Mouse (Mus musculus): Measurements from ENCODE around the gene Krt19. TPM values are rescaled to one million over a fixed set of nuclear protein-coding genes. Genes with fewer than 3 reads are reported as not detected.

Krt19 gene
- polyA plus RNA-seq, 1 experiment from 2014 or later = 18.6 TPM

DNA sequence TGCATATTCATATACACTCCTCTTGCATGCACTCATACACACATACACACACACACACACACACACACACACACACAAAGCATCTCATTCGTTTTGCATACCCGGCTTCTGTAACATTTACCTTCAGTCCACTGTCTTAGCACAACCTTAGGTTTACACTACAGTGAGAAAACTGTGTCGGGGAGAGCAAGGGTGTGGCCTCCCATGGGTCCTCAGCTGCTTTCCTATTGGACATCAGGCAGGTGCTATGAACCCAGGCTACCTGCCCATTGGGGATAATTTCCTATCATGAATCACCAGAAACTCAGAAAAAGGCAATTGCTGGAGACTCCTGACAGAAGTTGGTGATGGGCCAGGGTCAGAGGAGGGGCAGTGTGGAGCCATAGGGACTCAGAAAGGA, 8.9 kb upstream of the Krt19 start:
- WGBS = 74% methylated on average over 3 of the region's 3 CpGs
- H3K9ac ChIP-seq = no peak overlapping the region
- H3K4me2 ChIP-seq (replicated peaks) = no peak overlapping the region
- H3K27me3 ChIP-seq = no peaks in the 10 kb centered on the region
- no peak overlapping the region for H3K4me3 ChIP-seq
- no peak overlapping the region for H3K27ac ChIP-seq
- peaks cover 10% of the 10 kb centered on the region; the same call in 1 of the 2 replicates for H3K4me1 ChIP-seq
- H3K36me3 ChIP-seq = no peaks in the 10 kb centered on the region
- ATAC-seq (ENCODE audit: low FRiP score, low read depth) = no peak
- no peaks in the 10 kb centered on the region for H3K9me3 ChIP-seq

DNA sequence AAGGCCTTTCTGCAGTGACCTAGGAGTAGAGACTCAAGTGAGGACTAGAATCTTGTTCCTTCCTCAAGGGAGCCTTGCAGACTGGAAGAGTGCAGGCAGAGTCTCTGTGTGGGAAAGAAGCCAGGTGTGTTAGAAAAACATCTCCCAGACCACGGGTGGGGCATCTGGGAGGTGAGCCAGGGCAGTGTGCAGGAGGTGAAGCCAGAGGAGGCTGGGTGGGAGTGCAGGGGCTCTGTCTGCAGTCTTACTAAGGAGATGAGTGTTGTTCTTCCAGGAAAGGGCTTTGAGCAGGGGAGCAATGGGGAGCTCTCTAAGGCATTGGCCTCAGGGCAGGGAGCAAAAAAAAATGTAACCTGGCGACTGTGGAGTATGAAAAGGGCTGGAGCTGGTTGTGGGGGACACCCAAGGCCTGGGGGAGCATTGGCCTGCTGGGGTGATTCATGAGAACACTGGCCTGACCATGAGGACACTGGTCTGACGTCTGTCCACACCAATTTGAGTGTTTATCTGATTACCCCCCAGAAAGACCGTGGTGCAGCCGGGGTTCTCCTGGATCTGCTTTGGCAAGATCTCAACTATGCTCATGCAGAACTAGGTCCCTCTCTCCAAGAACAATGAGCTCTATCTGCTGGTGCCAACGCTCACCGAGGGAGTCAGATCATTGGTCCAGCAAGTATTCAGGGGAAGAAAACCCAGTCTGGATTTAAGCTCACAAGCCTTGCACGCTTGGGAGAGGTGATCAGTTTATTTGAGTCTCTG, 7.2 kb upstream of the Krt19 start:
- Histone ChIP-seq H3K27me3 (no peaks in the 10 kb centered on the region), H3K4me1 (peaks cover 10% of the 10 kb centered on the region; the same call in 1 of the 2 replicates), H3K36me3 (no peaks in the 10 kb centered on the region), H3K9ac (no peak overlapping the region), H3K9me3 (no peaks in the 10 kb centered on the region), H3K4me3 (no peak overlapping the region), H3K4me2 (replicated peaks) (no peak overlapping the region), H3K27ac (no peak overlapping the region)
- no peak for ATAC-seq (ENCODE audit: low FRiP score, low read depth)
- 63% methylated on average over 8 of the region's 8 CpGs for WGBS

DNA sequence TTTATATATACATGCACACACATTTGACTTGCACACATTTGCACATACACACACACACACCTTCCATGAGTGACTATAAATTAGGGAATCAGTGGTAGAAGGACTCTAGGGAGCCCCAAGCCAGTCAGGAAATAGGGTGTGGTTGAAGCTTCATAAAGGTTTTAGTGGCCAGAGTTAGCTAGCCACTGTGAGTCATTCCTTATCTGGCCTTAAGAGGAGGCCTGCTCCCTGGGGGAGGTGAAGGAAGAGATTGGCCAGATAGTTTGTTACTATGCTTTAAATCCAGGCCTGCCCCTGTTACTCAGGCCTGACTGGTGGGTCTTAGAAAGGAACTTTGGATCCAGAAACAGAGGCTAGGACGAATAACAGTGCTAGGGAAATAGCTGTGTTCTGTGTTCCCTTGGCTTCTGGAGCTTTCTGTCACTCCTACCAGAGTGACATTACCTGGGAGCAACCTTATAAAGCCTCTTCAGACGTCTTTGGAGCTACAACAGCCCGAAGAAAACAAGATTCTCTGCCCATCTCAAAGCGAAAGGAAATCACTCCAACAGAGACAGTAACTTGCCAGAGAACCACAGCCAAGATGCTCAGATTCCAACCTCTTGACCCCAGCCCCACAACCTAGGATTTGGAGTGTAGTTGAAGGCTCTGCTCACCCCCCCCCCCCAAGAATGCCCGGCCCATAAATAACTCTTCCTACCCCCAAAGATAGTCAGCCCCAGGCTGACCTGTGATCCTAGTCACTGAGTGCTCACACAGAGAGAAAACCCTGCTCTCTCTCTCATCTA, 705 bp downstream of the Krt19 start:
- no peaks in the 10 kb centered on the region for H3K36me3 ChIP-seq
- H3K27me3 ChIP-seq = peaks cover 41% of the 10 kb centered on the region
- H3K4me3 ChIP-seq = no peak overlapping the region
- H3K27ac ChIP-seq = no peak overlapping the region
- H3K4me1 ChIP-seq = peaks cover 22% of the 10 kb centered on the region
- no peak for ATAC-seq (ENCODE audit: low FRiP score, low read depth)
- 48% methylated on average over 5 of the region's 5 CpGs for WGBS
- no peak overlapping the region for H3K4me2 ChIP-seq (replicated peaks)
- no peak overlapping the region for H3K9ac ChIP-seq
- no peaks in the 10 kb centered on the region for H3K9me3 ChIP-seq

DNA sequence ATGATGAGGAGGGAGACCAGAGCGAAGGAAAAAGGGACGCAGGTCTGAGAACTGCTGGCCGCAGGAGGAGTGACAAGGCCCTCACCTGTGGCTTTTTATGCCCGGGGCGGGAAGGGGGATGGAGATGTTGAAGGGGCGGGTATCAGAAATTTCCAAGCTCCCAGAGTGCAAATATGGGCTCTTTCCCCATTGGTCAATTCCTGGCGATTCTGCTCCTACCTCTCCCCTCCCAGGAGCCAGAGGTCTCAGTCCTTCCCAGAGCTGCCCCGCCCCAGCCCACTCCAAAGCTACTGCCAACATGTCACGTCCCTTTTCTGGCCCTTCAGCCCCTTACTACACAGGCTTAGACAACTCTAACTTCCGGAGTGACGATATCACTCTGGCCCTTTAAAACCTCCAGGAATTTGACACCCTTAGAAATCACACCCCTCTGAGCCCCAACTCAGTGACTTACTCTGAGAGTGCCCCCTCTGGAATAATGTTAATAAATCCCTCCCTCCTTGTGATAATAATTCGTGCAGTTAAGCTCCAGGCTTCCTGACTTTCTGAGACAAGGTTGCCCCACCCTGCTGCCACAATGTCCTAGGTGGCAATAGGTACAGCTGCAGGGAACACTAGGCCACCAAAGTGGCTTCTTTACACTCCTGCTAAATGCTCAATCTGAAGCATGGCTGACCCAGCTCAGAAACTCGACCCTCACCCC, 2.5 kb downstream of the Krt19 start:
- Histone ChIP-seq H3K27me3 (peaks cover 44% of the 10 kb centered on the region), H3K4me3 (peak overlapping the region; percentile 34), H3K9me3 (no peaks in the 10 kb centered on the region), H3K36me3 (no peaks in the 10 kb centered on the region), H3K4me2 (replicated peaks) (peak overlapping the region; percentile 63), H3K27ac (no peak overlapping the region), H3K9ac (peak overlapping the region; percentile 39; the same call in 1 of the 2 replicates), H3K4me1 (peaks cover 22% of the 10 kb centered on the region)
- 3% methylated on average over 13 of the region's 13 CpGs for WGBS
- no peak for ATAC-seq (ENCODE audit: low FRiP score, low read depth)

DNA sequence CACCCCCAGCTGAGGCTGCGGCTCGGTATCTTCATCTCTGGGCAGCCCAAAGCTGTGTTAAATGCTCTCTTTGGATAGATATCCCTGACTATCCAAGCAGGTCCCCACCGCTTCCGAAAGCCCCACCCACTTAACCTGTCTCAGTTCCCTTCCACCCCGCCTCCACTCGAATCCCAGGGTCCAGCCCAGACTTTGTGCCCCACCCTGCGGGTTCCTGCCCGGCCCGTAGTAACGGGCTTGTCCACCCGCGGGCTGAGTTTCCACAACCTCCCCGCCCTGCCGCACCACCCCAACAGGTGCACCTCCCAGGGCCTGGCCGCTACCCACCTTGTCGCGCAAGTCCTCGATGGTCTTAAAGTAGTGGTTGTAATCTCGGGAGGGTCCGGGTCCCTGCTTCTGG, 3.4 kb downstream of the Krt19 start:
- WGBS = 3% methylated on average over 20 of the region's 20 CpGs
- no peak for ATAC-seq (ENCODE audit: low FRiP score, low read depth)
- no peak overlapping the region for H3K9ac ChIP-seq
- no peaks in the 10 kb centered on the region for H3K9me3 ChIP-seq
- H3K27ac ChIP-seq = no peak overlapping the region
- H3K36me3 ChIP-seq = no peaks in the 10 kb centered on the region
- H3K27me3 ChIP-seq = peaks cover 44% of the 10 kb centered on the region
- H3K4me2 ChIP-seq (replicated peaks) = peak overlapping the region; percentile 63
- peak overlapping the region; percentile 34 for H3K4me3 ChIP-seq
- H3K4me1 ChIP-seq = peaks cover 22% of the 10 kb centered on the region

DNA sequence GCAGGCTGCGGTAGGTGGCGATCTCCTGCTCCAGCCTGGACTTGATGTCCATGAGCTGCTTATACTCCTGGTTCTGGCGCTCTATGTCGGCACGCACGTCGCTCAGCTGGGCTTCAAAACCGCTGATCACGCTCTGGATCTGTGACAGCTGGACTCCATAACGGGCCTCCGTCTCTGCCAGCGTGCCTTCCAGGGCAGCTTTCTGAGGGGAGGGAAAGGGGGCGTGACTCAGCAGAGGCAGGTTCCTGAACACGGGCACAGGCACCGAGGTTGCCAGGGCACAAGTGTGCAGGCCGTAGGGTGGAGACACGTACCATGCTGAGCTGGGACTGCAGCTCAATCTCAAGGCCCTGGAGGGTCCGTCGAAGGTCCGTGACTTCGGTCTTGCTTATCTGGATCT, 7.5 kb downstream of the Krt19 start:
- H3K4me3 ChIP-seq = no peak overlapping the region
- no peak for ATAC-seq (ENCODE audit: low FRiP score, low read depth)
- 72% methylated on average over 21 of the region's 21 CpGs for WGBS
- no peaks in the 10 kb centered on the region for H3K9me3 ChIP-seq
- H3K4me2 ChIP-seq (replicated peaks) = no peak overlapping the region
- no peak overlapping the region for H3K27ac ChIP-seq
- H3K36me3 ChIP-seq = no peaks in the 10 kb centered on the region
- H3K4me1 ChIP-seq = peaks cover 43% of the 10 kb centered on the region
- H3K9ac ChIP-seq = no peak overlapping the region
- peaks cover 29% of the 10 kb centered on the region for H3K27me3 ChIP-seq

DNA sequence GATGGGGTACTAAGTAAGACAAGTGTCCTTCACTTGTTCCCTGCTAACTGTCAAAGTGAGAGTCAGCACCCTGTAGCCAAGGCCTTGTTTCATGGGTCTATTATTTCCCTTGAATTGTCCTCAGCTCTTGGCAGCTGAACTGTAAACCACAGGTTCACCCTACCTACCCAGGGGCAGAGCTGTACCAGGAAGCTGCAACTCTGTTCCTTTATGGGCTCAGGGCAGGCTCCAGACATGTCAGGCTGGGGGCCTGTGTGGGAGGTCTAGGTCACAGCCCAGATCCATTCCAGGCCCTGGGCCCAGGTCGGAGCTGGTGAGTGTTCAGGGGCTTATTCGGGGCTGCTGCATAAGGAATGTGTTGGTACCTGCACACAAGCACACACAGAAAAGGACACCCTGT, 9.1 kb downstream of the Krt19 start:
- H3K27me3 ChIP-seq = peaks cover 13% of the 10 kb centered on the region
- H3K9me3 ChIP-seq = no peaks in the 10 kb centered on the region
- WGBS = 36% methylated on average over 2 of the region's 2 CpGs
- H3K9ac ChIP-seq = no peak overlapping the region
- no peak overlapping the region for H3K4me3 ChIP-seq
- no peak for ATAC-seq (ENCODE audit: low FRiP score, low read depth)
- peaks cover 33% of the 10 kb centered on the region for H3K4me1 ChIP-seq
- no peak overlapping the region for H3K27ac ChIP-seq
- H3K36me3 ChIP-seq = no peaks in the 10 kb centered on the region
- no peak overlapping the region for H3K4me2 ChIP-seq (replicated peaks)

DNA sequence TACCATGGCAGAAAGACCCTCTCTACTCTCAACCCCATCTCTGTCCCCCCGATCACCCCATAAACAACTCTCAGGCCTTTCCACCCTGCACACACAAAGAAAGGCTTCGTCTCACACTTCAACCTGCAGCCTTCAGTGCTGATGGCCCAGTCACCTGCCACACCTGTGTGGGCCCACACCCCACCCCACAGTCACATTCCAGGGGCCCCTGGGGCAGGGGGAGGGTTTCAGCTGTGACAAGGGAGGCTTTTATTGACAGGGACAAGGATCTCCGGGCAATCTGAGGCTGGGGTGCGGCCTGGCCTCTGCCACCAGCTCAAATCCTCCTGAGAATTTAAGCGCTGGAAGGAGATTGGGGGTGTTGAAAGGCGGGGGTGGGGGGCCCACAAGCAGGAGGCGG, 9.7 kb downstream of the Krt19 start:
- H3K27ac ChIP-seq = no peak overlapping the region; the same call in 1 of the 2 replicates
- no peak for ATAC-seq (ENCODE audit: low FRiP score, low read depth)
- no peaks in the 10 kb centered on the region for H3K36me3 ChIP-seq
- H3K4me2 ChIP-seq (replicated peaks) = no peak overlapping the region
- H3K4me1 ChIP-seq = peaks cover 33% of the 10 kb centered on the region
- H3K4me3 ChIP-seq = no peak overlapping the region
- peaks cover 7% of the 10 kb centered on the region for H3K27me3 ChIP-seq
- H3K9ac ChIP-seq = no peak overlapping the region
- 47% methylated on average over 7 of the region's 7 CpGs for WGBS
- H3K9me3 ChIP-seq = no peaks in the 10 kb centered on the region

DNA sequence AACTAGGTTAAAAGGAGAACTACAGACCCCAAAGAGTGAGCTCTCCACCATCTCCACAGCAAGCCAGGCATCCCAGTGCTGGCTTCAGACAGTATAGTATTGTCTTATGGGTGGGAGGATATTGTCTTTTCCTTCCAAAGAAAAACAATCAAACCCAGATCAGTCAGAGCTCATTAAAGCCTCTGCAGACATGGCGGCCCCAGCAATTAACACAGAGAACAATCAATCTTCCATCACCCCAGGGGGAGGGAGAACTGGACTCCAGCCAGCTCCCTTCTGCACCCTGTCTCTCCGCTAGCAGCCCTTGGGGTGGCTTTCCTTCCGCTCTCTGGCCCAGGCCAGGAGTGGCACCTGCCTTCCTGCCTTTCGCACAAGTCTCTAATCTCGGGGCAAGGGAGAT, 10.8 kb downstream of the Krt19 start:
- ATAC-seq (ENCODE audit: low FRiP score, low read depth) = no peak
- 25% methylated on average over 5 of the region's 5 CpGs for WGBS

DNA sequence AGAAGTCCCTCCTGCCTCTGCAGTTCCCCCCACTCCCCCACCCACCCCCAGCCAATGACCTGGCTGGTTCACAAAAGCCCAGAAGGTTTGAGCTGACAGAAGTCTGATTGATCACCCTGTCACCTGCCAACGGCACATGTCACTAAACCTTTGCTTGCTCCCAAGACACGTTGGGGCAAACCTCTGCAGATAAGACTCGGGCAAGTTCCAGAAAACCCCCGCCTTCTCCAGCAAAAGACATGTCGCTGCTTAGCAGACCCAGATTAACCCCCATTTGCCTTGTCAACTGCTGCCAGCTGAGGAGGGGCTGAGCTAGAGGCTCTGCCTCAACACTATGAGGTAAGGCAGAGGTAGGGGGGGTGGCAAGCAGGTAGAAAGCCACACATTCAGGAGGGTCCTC, 11.9 kb downstream of the Krt19 start:
- Histone ChIP-seq H3K9me3 (no peaks in the 10 kb centered on the region), H3K27me3 (0 out of 2 replicates have a peak, but pooled peaks cover 2% of the 10 kb centered on the region), H3K4me3 (no peak overlapping the region), H3K27ac (no peak overlapping the region), H3K36me3 (no peaks in the 10 kb centered on the region), H3K4me2 (replicated peaks) (no peak overlapping the region), H3K4me1 (peaks cover 33% of the 10 kb centered on the region), H3K9ac (no peak overlapping the region)
- no peak for ATAC-seq (ENCODE audit: low FRiP score, low read depth)
- WGBS = 13% methylated on average over 5 of the region's 5 CpGs

More for the DNA sequence above, 10.8 kb downstream of the Krt19 start:
- H3K27me3 ChIP-seq = 0 out of 2 replicates have a peak, but pooled peaks cover 2% of the 10 kb centered on the region
- no peaks in the 10 kb centered on the region for H3K36me3 ChIP-seq
- no peak overlapping the region for H3K4me3 ChIP-seq
- H3K27ac ChIP-seq = no peak overlapping the region
- H3K9ac ChIP-seq = no peak overlapping the region
- H3K9me3 ChIP-seq = no peaks in the 10 kb centered on the region
- peaks cover 33% of the 10 kb centered on the region for H3K4me1 ChIP-seq
- no peak overlapping the region for H3K4me2 ChIP-seq (replicated peaks)

DNA sequence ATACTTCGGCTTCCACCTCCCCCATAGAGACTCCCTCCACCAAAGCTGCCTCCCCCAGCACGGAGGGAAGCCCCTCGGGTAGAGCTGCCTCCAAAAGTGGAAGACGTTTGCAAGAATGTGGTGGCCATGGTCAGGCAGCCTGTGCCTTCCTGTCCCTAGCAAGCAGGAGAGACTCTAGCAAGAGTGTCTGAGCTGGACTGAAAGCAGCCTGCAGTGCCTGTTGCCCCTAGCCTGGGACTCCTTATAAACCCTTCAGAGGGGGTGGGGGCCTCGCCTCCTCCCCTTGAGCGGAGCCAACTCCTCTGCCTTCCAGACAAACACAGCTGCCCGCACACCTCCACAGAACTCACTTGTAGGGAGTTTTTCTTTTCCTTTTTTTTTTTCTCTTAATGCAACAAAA, 12.7 kb downstream of the Krt19 start, which contains the start of gene Krt15:
Krt15 (minus strand) TSS at position 198 of the 400 bp plus-strand sequence.
- Histone ChIP-seq H3K9ac (no peak within 1 kb of the TSS), H3K9me3 (no peaks in the 10 kb centered on the region), H3K4me3 (peak within 1 kb of the TSS; percentile 17), H3K27me3 (no peaks in the 10 kb centered on the region), H3K27ac (no peak within 1 kb of the TSS), H3K4me2 (replicated peaks) (peak within 1 kb of the TSS; percentile 30), H3K36me3 (no peaks in the 10 kb centered on the region), H3K4me1 (peaks cover 33% of the 10 kb centered on the region)
- WGBS = 51% methylated on average over 7 of the region's 7 CpGs
- no peak for ATAC-seq (ENCODE audit: low FRiP score, low read depth)

DNA sequence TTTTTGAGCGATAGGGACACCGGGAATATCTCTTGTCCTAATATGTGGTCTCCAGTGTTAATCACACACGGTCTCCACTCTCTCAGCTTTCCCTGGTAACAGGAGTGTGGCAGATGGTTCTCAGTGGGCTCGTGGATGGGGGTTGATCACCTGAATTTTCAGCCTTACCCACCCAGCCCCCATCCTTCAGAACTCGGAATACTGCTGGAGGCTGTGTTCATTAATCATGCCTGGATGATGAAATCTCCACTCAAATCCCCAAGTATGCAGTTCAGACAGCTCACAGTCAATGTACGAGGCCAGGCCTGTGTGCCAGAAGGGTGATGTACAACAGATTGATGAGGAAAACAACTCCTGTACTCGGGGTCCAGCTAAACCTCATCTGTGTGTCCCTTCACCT, 23.6 kb downstream of the Krt19 start:
- ATAC-seq (ENCODE audit: low FRiP score, low read depth) = no peak
- no peak overlapping the region for H3K9ac ChIP-seq
- H3K27ac ChIP-seq = no peak overlapping the region
- WGBS = 63% methylated on average over 7 of the region's 7 CpGs
- H3K4me1 ChIP-seq = no peaks in the 10 kb centered on the region
- H3K4me2 ChIP-seq (replicated peaks) = no peak overlapping the region
- H3K36me3 ChIP-seq = no peaks in the 10 kb centered on the region
- no peak overlapping the region for H3K4me3 ChIP-seq
- H3K27me3 ChIP-seq = no peaks in the 10 kb centered on the region
- no peaks in the 10 kb centered on the region for H3K9me3 ChIP-seq
